Mouse (Mus musculus) G1E (cell line): ENCODE results near the gene Taar8b. TPM values are rescaled to one million over a fixed set of nuclear protein-coding genes. Genes with fewer than 3 reads are reported as not detected.

Experiments used
- ATAC-seq: 2 replicates; pipeline ENCODE4 v1.8.0; 2016; ENCODE audit warnings: mild to moderate bottlenecking; ENCODE audit not compliant: insufficient number of reproducible peaks, poor library complexity, low FRiP score, severe bottlenecking; ENCODE audit errors: extremely low read depth
- DNase-seq: peaks from one replicate; pipeline ENCODE4 v3.0.0; 2012; ENCODE audit warnings: low spot score
- H3K27me3 ChIP-seq: 2 replicates; pipeline ENCODE4 v1.6.1; 2012; ENCODE audit warnings: mild to moderate bottlenecking, low read length, inconsistent platforms; ENCODE audit not compliant: insufficient read depth
- H3K36me3 ChIP-seq: replicated peaks from 2 replicates; pipeline ENCODE3; 2012; ENCODE audit warnings: mild to moderate bottlenecking, inconsistent platforms
- H3K4me1 ChIP-seq: 2 replicates; pipeline ENCODE4 v1.6.1; 2012; ENCODE audit warnings: low read depth, low read length, inconsistent platforms, mixed read lengths; ENCODE audit not compliant: insufficient read depth
- H3K4me3 ChIP-seq: 2 replicates; pipeline ENCODE4 v1.5.1; 2012; ENCODE audit warnings: low read depth, mild to moderate bottlenecking, inconsistent platforms, low read length, moderate library complexity, mixed read lengths
- H3K9me3 ChIP-seq: replicated peaks from 2 replicates; pipeline ENCODE4 v1.6.1; 2012; ENCODE audit warnings: inconsistent platforms
- CTCF ChIP-seq: IDR thresholded peaks from 2 replicates; pipeline ENCODE4 v1.5.1; 2012; ENCODE audit warnings: low read depth, low read length, inconsistent platforms, mixed read lengths
- GATA1 ChIP-seq: IDR thresholded peaks from 2 replicates; pipeline ENCODE4 v1.6.1; 2012; ENCODE audit warnings: borderline replicate concordance, low read length, inconsistent platforms, mixed read lengths
- GATA2 ChIP-seq: IDR thresholded peaks from 2 replicates; pipeline ENCODE4 v1.6.1; 2012; ENCODE audit warnings: low read depth, low read length, inconsistent platforms, borderline replicate concordance
- POLR2AphosphoS5 ChIP-seq: IDR thresholded peaks from 2 replicates; pipeline ENCODE4 v1.6.1; 2012; ENCODE audit warnings: low read depth, low read length, inconsistent platforms; ENCODE audit not compliant: insufficient replicate concordance
- TAL1 ChIP-seq: conservative IDR thresholded peaks from 2 replicates; pipeline ENCODE4 v1.6.1; 2012; ENCODE audit warnings: low read depth, low read length, inconsistent platforms, mixed read lengths
- polyA plus RNA-seq: library from polyadenylated mRNA; stranded (reverse); fragments of >175 nt; gene quantifications from 2 replicates; pipeline ENCODE4 v1.2.3, GENCODE M21; 2012
- total RNA-seq, 2 experiments: library from RNA; stranded (forward) in 1 of 2; stranded (reverse) in 1 of 2; fragments of 200-1000 nt in 1 of 2; fragments of >200 nt in 1 of 2; fragmentation: Nextera tagmentation in 1 of 2; gene quantifications; 2 replicates each; pipeline ENCODE4 v1.2.3; 2014 to 2017

Gene Taar8b
- total and polyA plus RNA-seq, 3 experiments = not detected

GRCm38 (mm10) chr10:24052039-24052438 lies 40.1 kb downstream of the Taar8b start:
- DNase-seq (no peak), ATAC-seq (no peak)
- Histone ChIP-seq H3K4me1 (no peaks in the 10 kb centered on the region), H3K27me3 (no peaks in the 10 kb centered on the region), H3K4me3 (no peak overlapping the region), H3K36me3 (no peaks in the 10 kb centered on the region), H3K9me3 (no peaks in the 10 kb centered on the region)
- TF ChIP-seq GATA2 (no peak), CTCF (no peak)

GRCm38 (mm10) chr10:24049210-24049609 lies 42.9 kb downstream of the Taar8b start, which contains the start of gene Taar7f:
Gene Taar7f, plus strand, starts transcription at chr10:24049510.
- Histone ChIP-seq H3K9me3 (no peaks in the 10 kb centered on the region), H3K4me3 (no peak within 1 kb of the TSS), H3K27me3 (0 out of 2 replicates have a peak, but pooled peaks cover 5% of the 10 kb centered on the region), H3K4me1 (no peaks in the 10 kb centered on the region), H3K36me3 (no peaks in the 10 kb centered on the region)
- DNase-seq = no peak
- ATAC-seq = no peak
- TF ChIP-seq POLR2AphosphoS5 = no peak
- TF ChIP-seq CTCF = no peak
- no peak for TF ChIP-seq TAL1
- TF ChIP-seq GATA2 = no peak
- no peak for TF ChIP-seq GATA1

Other genes starting within 250 kb of the Taar8b start
- not detected in 2 replicates for gene Vnn3, start 240.8 kb downstream of the Taar8b start, total RNA-seq (2014; fragmentation: Nextera tagmentation)
- gene Vnn3, start 240.8 kb downstream of the Taar8b start, total RNA-seq (2017) = not detected in 2 replicates
- not detected in 2 replicates for gene Vnn3, start 240.8 kb downstream of the Taar8b start, polyA plus RNA-seq
- not detected in 2 replicates for gene Vnn1, start 197.6 kb downstream of the Taar8b start, total RNA-seq (2014; fragmentation: Nextera tagmentation)
- gene Vnn1, start 197.6 kb downstream of the Taar8b start, total RNA-seq (2017) = 0.06 TPM in 1 of 2 replicates, not detected in the other
- not detected in 2 replicates for gene Vnn1, start 197.6 kb downstream of the Taar8b start, polyA plus RNA-seq
- not detected in 2 replicates for gene Taar1, start 171.9 kb downstream of the Taar8b start, total RNA-seq (2014; fragmentation: Nextera tagmentation)
- gene Taar1, start 171.9 kb downstream of the Taar8b start, total RNA-seq (2017) = 0.23 TPM in 1 of 2 replicates, not detected in the other
- not detected in 2 replicates for gene Taar1, start 171.9 kb downstream of the Taar8b start, polyA plus RNA-seq
- gene Taar2, start 153.7 kb downstream of the Taar8b start, total RNA-seq (2014; fragmentation: Nextera tagmentation) = not detected in 2 replicates
- 0.12 TPM in 1 of 2 replicates, not detected in the other for gene Taar2, start 153.7 kb downstream of the Taar8b start, total RNA-seq (2017)
- not detected in 2 replicates for gene Taar2, start 153.7 kb downstream of the Taar8b start, polyA plus RNA-seq
- not detected in 2 replicates for gene Taar3, start 142.7 kb downstream of the Taar8b start, total RNA-seq (2014; fragmentation: Nextera tagmentation)
- gene Taar3, start 142.7 kb downstream of the Taar8b start, total RNA-seq (2017) = 0.11 TPM in 1 of 2 replicates, not detected in the other
- not detected in 2 replicates for gene Taar3, start 142.7 kb downstream of the Taar8b start, polyA plus RNA-seq
- not detected in 2 replicates for gene Taar4, start 131.8 kb downstream of the Taar8b start, total RNA-seq (2014; fragmentation: Nextera tagmentation)
- gene Taar4, start 131.8 kb downstream of the Taar8b start, total RNA-seq (2017) = 0.29 TPM in 1 of 2 replicates, not detected in the other
- gene Taar4, start 131.8 kb downstream of the Taar8b start, polyA plus RNA-seq = not detected in 2 replicates
- not detected in 2 replicates for gene Taar5, start 121.6 kb downstream of the Taar8b start, total RNA-seq (2014; fragmentation: Nextera tagmentation)
- gene Taar5, start 121.6 kb downstream of the Taar8b start, total RNA-seq (2017) = 0.38 TPM in 1 of 2 replicates, not detected in the other
- gene Taar5, start 121.6 kb downstream of the Taar8b start, polyA plus RNA-seq = not detected in 2 replicates
- gene Taar6, start 106.6 kb downstream of the Taar8b start, total RNA-seq (2014; fragmentation: Nextera tagmentation) = not detected in 2 replicates
- not detected in 2 replicates for gene Taar6, start 106.6 kb downstream of the Taar8b start, total RNA-seq (2017)
- gene Taar6, start 106.6 kb downstream of the Taar8b start, polyA plus RNA-seq = not detected in 2 replicates
- not detected in 2 replicates for gene Taar7a, start 98.8 kb downstream of the Taar8b start, total RNA-seq (2014; fragmentation: Nextera tagmentation)
- not detected in 2 replicates for gene Taar7a, start 98.8 kb downstream of the Taar8b start, total RNA-seq (2017)
- not detected in 2 replicates for gene Taar7a, start 98.8 kb downstream of the Taar8b start, polyA plus RNA-seq
- gene Taar7b, start 92.4 kb downstream of the Taar8b start, total RNA-seq (2014; fragmentation: Nextera tagmentation) = not detected in 2 replicates
- gene Taar7b, start 92.4 kb downstream of the Taar8b start, total RNA-seq (2017) = not detected in 2 replicates
- not detected in 2 replicates for gene Taar7b, start 92.4 kb downstream of the Taar8b start, polyA plus RNA-seq
- not detected in 2 replicates for gene Taar7d, start 65.1 kb downstream of the Taar8b start, total RNA-seq (2014; fragmentation: Nextera tagmentation)
- 0.16 TPM in 1 of 2 replicates, not detected in the other for gene Taar7d, start 65.1 kb downstream of the Taar8b start, total RNA-seq (2017)
- gene Taar7d, start 65.1 kb downstream of the Taar8b start, polyA plus RNA-seq = not detected in 2 replicates
- not detected in 2 replicates for gene Taar7e, start 54.7 kb downstream of the Taar8b start, total RNA-seq (2014; fragmentation: Nextera tagmentation)
- 0.33 TPM in 1 of 2 replicates, not detected in the other for gene Taar7e, start 54.7 kb downstream of the Taar8b start, total RNA-seq (2017)
- gene Taar7e, start 54.7 kb downstream of the Taar8b start, polyA plus RNA-seq = not detected in 2 replicates
- gene Taar7f, start 42.8 kb downstream of the Taar8b start, total RNA-seq (2014; fragmentation: Nextera tagmentation) = not detected in 2 replicates
- gene Taar7f, start 42.8 kb downstream of the Taar8b start, total RNA-seq (2017) = not detected in 2 replicates
- not detected in 2 replicates for gene Taar7f, start 42.8 kb downstream of the Taar8b start, polyA plus RNA-seq
- gene Taar8a, start 15.8 kb downstream of the Taar8b start, total RNA-seq (2014; fragmentation: Nextera tagmentation) = not detected in 2 replicates
- gene Taar8a, start 15.8 kb downstream of the Taar8b start, total RNA-seq (2017) = not detected in 2 replicates
- not detected in 2 replicates for gene Taar8a, start 15.8 kb downstream of the Taar8b start, polyA plus RNA-seq
- not detected in 2 replicates for gene Taar8c, start 9.6 kb upstream of the Taar8b start, total RNA-seq (2014; fragmentation: Nextera tagmentation)
- gene Taar8c, start 9.6 kb upstream of the Taar8b start, total RNA-seq (2017) = not detected in 2 replicates
- gene Taar8c, start 9.6 kb upstream of the Taar8b start, polyA plus RNA-seq = not detected in 2 replicates
- gene Taar9, start 17.2 kb upstream of the Taar8b start, total RNA-seq (2014; fragmentation: Nextera tagmentation) = not detected in 2 replicates
- gene Taar9, start 17.2 kb upstream of the Taar8b start, total RNA-seq (2017) = 0.11 TPM in 1 of 2 replicates, not detected in the other
- not detected in 2 replicates for gene Taar9, start 17.2 kb upstream of the Taar8b start, polyA plus RNA-seq
- gene Stx7, start 57.0 kb upstream of the Taar8b start, total RNA-seq (2014; fragmentation: Nextera tagmentation) = 33.1 and 61.8 TPM in 2 replicates
- gene Stx7, start 57.0 kb upstream of the Taar8b start, total RNA-seq (2017) = 35.7 and 39.2 TPM in 2 replicates
- gene Stx7, start 57.0 kb upstream of the Taar8b start, polyA plus RNA-seq = 40.7 and 47.8 TPM in 2 replicates
- not detected in 2 replicates for gene Moxd1, start 131.2 kb upstream of the Taar8b start, total RNA-seq (2014; fragmentation: Nextera tagmentation)
- gene Moxd1, start 131.2 kb upstream of the Taar8b start, total RNA-seq (2017) = 0.06 TPM in 1 of 2 replicates, not detected in the other
- gene Moxd1, start 131.2 kb upstream of the Taar8b start, polyA plus RNA-seq = not detected in 2 replicates